In genomic region chr19:21373073-21373755, GRCm38 (mm10) we compare ENCODE assay signal across 9 mouse cellular contexts.
A peak's percentile ranks its signal among the peaks of the same experiment; 100 is the strongest.
DNase-seq lines count a peak whose midpoint lies in the region; ATAC-seq and TF ChIP-seq lines count a peak whose summit lies in the region.
"Had no signal": no experiment of that assay in that cellular context is flagged by ENCODE, and none has a peak within 500 bp of the region (broad histone marks: within the 10 kb centered on the region; RNA-seq: fewer than 3 reads in every experiment).

No protein-coding gene starts in this region.

- TF ChIP-seq EP300 in heart, postnatal 0 days (IDR thresholded peaks at IDR 0.05; ENCODE audit: low read depth) = no peak
- no peak for TF ChIP-seq EP300 in stomach, postnatal 0 days (optimal IDR thresholded peaks at IDR 0.05)

- no peak overlapping the region for H3K4me2 ChIP-seq in heart, postnatal 0 days (ENCODE audit: low read depth, low read length)
- no peak overlapping the region for H3K4me2 ChIP-seq in stomach, postnatal 0 days (replicated peaks; ENCODE audit: low read depth)

- ATAC-seq in heart, postnatal 0 days (ENCODE audit: insufficient read depth, low read depth) = 0 out of 2 replicates have a peak, but pooled peaks have one; percentile 39
- ATAC-seq in stomach, postnatal 0 days (ENCODE audit: low FRiP score, low TSS enrichment) = peak; percentile 40; the same call in 1 of the 2 replicates

- H3K4me3 ChIP-seq in kidney, adult 2 months (ENCODE audit: insufficient read depth, low read depth, low read length) = no peak overlapping the region
- H3K4me3 ChIP-seq in heart, postnatal 0 days (ENCODE audit: low read depth, low read length) = no peak overlapping the region
- no peak overlapping the region for H3K4me3 ChIP-seq in midbrain, embryonic 10.5 days
- H3K4me3 ChIP-seq in stomach, postnatal 0 days (ENCODE audit: low read depth, low read length) = no peak overlapping the region

- no peaks in the 10 kb centered on the region for H3K36me3 ChIP-seq in kidney, adult 2 months (ENCODE audit: control insufficient read depth, insufficient read depth, low read length)
- no peaks in the 10 kb centered on the region for H3K36me3 ChIP-seq in heart, postnatal 0 days (replicated peaks; ENCODE audit: control insufficient read depth, insufficient read depth, low read length)
- H3K36me3 ChIP-seq in midbrain, embryonic 10.5 days = no peaks in the 10 kb centered on the region
- H3K36me3 ChIP-seq in stomach, postnatal 0 days (ENCODE audit: control insufficient read depth, insufficient read depth, low read length) = no peaks in the 10 kb centered on the region

- H3K9ac ChIP-seq in heart, postnatal 0 days (replicated peaks; ENCODE audit: low read depth, low read length) = no peak overlapping the region
- H3K9ac ChIP-seq in stomach, postnatal 0 days (ENCODE audit: low read length) = no peak overlapping the region

- no peaks in the 10 kb centered on the region for H3K27me3 ChIP-seq in kidney, adult 2 months (replicated peaks; ENCODE audit: control insufficient read depth, insufficient read depth, low read length)
- no peaks in the 10 kb centered on the region for H3K27me3 ChIP-seq in heart, postnatal 0 days (ENCODE audit: control insufficient read depth, insufficient read depth, low read length)
- H3K27me3 ChIP-seq in midbrain, embryonic 10.5 days (ENCODE audit: low read depth, poor library complexity, severe bottlenecking) = no peaks in the 10 kb centered on the region
- no peaks in the 10 kb centered on the region for H3K27me3 ChIP-seq in stomach, postnatal 0 days (ENCODE audit: control insufficient read depth, insufficient read depth, low read length)

- H3K9me3 ChIP-seq in heart, postnatal 0 days (replicated peaks; ENCODE audit: control insufficient read depth, low read length) = no peaks in the 10 kb centered on the region
- H3K9me3 ChIP-seq in midbrain, embryonic 10.5 days (replicated peaks) = no peaks in the 10 kb centered on the region
- H3K9me3 ChIP-seq in stomach, postnatal 0 days (ENCODE audit: control insufficient read depth, low read length) = no peaks in the 10 kb centered on the region

- no peaks in the 10 kb centered on the region for H3K4me1 ChIP-seq in kidney, adult 2 months (ENCODE audit: control insufficient read depth, insufficient read depth, low read length)
- H3K4me1 ChIP-seq in heart, postnatal 0 days (ENCODE audit: control insufficient read depth, insufficient read depth) = no peaks in the 10 kb centered on the region
- H3K4me1 ChIP-seq in midbrain, embryonic 10.5 days = no peaks in the 10 kb centered on the region; the same call in 1 of the 2 replicates
- no peaks in the 10 kb centered on the region for H3K4me1 ChIP-seq in stomach, postnatal 0 days (replicated peaks; ENCODE audit: control insufficient read depth, insufficient read depth)

- WGBS in kidney, adult 2 months = 48% methylated on average over 11 of the region's 11 CpGs
- WGBS in heart, postnatal 0 days = 48% methylated on average over 11 of the region's 11 CpGs
- 45% methylated on average over 11 of the region's 11 CpGs for WGBS in large intestine, adult 2 months
- WGBS in midbrain, embryonic 10.5 days = 56% methylated on average over 11 of the region's 11 CpGs
- 49% methylated on average over 11 of the region's 11 CpGs for WGBS in stomach, postnatal 0 days

- TF ChIP-seq CTCF in kidney, adult 2 months (conservative IDR thresholded peaks at IDR 0.05; ENCODE audit: insufficient read depth, insufficient read length, low read depth, low read length) = peak; percentile 49
- TF ChIP-seq CTCF in heart, postnatal 0 days (IDR thresholded peaks at IDR 0.05; ENCODE audit: low read depth) = peak; percentile 78
- peak; percentile 91 for TF ChIP-seq CTCF in stomach, postnatal 0 days (IDR thresholded peaks at IDR 0.05; ENCODE audit: low read depth)

- peak; percentile 37 for DNase-seq in kidney, adult 2 months
- DNase-seq in kidney, adult 11 months = no peak
- DNase-seq in R1 (ENCODE audit: low read depth, low spot score) = peak; percentile 71
- peak; percentile 74 for DNase-seq in embryo, embryonic 10 days (ENCODE audit: low spot score)
- peak; percentile 52 for DNase-seq in heart, postnatal 0 days (ENCODE audit: low spot score)
- DNase-seq in large intestine, adult 2 months (ENCODE audit: low read depth, low spot score) = peak; percentile 63
- DNase-seq in midbrain, embryonic 10.5 days (ENCODE audit: low spot score) = peak; percentile 24
- DNase-seq in stomach, postnatal 0 days (ENCODE audit: low spot score) = peak; percentile 21

- no peak overlapping the region for H3K27ac ChIP-seq in kidney, adult 2 months (ENCODE audit: insufficient read depth, low read depth, low read length)
- H3K27ac ChIP-seq in heart, postnatal 0 days (ENCODE audit: low read depth) = no peak overlapping the region
- H3K27ac ChIP-seq in midbrain, embryonic 10.5 days (replicated peaks) = no peak overlapping the region
- no peak overlapping the region for H3K27ac ChIP-seq in stomach, postnatal 0 days (replicated peaks)
- H3K27ac ChIP-seq: macrophage had no signal

- no peak for TF ChIP-seq POLR2A in kidney, adult 2 months (IDR thresholded peaks at IDR 0.05; ENCODE audit: low read depth, low read length)
